Mouse (Mus musculus) kidney, adult 11 months (tissue): Measurements from ENCODE around the gene Psmd7.
A peak's percentile ranks its signal among the peaks of the same experiment; 100 is the strongest.
"Not testable (repeated sequence)": the region's sequence is repeated elsewhere in the genome, so short reads cannot be mapped to it uniquely, and the experiment has no call there.

Experiments used
- DNase-seq: peaks from one replicate; pipeline ENCODE4 v3.0.0; 2022

Psmd7 gene

DNA sequence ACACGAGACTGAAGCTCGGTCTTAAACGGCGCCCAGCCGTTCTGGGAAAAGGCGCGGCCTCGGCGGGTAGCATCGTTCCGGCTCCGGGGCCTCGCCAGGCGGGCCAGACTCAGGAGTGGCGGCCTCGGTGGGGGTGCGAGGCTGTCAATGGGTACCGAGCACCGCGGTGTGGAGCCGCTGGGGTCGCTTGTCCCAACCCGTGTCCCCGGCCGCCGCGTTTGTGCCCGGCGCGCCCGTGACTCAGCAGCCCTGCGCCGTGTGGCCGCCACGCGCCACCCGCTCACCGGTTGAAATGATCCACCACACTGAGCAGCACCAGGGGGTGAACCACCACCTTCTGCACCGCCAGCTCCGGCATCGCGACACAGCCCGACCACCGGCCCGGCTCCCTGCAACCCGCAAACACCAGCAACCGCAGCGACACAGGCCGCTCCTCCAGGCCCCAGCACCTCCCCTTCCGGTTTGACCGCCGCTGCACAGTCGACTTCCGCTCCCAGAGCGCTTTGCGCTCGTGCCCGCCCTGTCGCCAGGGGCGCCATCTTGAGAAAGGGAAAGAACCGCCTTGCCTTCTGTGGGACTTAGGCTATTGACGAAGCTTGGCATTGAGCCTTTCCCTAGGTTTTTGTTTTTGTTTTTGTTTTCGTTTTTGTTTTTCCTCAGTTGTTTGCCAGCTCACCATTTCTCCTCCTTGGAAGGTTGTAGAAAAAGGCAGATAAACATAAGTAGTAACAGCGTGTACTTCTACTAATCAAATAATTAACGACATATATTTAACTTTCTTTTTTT is at the start of gene Psmd7:
Gene Psmd7, minus strand, starts transcription at position 470 of the 786 bp plus-strand sequence.
- peak; percentile 91 for DNase-seq

DNA sequence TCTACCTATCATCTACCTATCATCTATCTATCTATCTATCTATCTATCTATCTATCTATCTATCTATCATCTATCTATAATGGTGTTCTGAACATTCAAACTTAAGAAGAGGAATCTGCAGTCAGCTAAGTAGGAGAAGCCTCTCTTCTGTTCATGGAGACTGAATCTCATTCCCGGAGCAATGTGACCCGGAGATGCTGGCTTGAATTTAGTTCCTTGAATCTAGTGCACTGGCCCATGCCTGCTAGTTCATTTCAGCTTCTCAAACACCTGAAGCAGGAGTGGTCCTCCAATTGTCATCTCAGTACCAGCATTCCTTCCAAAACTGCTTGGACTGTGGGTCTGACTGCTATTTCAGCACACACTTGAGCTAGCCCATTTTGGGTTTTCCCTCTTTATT is 45.5 kb upstream of the Psmd7 start:
- DNase-seq, result no peak

DNA sequence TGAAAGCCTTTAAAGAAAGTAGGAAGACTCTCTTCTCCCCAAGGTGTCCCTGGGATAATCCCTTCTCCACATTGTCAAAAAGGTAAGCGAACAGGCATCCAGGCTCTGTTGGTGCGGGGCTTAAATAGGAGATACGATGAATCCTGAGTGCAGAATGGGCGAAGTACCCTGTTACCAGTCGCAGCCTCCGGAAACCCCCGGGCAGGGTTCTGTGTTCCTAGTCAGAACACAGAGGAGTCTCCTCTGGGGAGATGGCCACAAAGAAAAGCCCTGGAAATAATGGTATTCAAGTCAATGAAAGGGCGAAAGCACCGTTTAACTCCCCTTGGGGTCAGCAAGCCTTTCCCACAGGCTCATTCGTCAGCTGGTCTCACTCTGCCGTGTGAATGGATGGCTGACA is 41.4 kb upstream of the Psmd7 start:
- no peak for DNase-seq

DNA sequence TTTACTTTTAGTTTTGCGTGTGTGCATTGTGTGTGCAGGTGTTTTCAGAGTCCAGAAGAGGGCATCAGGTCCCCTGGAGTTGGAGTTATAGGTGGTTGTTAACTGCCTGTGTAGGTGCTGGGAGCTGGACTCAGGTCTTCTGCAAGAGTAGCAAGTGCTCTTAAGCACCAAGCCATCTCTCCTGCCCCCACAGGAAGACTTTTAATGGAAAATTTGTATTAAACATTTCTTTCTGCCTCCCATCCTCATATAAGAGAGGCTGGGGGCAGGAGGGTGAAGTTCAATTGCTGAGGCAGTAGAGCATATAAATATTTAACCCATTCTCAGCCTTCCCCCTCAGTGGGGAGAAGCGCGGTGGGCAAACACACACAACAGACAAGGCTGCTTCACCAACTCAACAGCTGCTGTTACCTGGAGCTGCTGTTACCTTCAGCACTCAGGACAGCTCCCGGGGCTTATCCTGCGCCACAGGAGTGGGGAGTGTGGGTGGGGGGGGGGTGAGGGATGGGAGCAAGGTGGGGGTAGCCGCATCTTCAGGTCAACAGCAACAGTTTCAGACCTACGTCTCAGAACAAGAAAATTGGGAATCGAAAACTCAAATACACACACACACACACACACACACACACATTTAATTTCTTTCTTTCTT is 40.4 kb upstream of the Psmd7 start:
- no peak for DNase-seq

DNA sequence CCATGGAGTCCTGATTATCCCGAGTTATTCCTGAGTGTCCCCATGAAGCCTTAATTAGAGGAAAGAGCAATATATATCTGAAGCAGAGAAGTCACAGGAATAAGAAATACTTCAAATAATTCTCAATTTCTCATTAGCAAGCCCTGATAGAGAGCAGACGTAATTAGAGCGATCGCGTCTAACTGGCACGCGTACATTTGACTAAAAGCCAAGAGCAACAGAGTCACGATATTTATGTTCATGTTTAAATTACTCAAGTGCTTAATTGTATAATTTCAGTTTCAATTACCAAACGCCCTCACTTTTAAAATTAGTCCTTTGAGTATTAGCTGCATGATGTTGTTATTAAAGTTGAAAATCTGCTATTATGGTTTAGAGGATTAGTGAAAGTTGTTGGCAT is 39.6 kb upstream of the Psmd7 start:
- DNase-seq, result no peak

DNA sequence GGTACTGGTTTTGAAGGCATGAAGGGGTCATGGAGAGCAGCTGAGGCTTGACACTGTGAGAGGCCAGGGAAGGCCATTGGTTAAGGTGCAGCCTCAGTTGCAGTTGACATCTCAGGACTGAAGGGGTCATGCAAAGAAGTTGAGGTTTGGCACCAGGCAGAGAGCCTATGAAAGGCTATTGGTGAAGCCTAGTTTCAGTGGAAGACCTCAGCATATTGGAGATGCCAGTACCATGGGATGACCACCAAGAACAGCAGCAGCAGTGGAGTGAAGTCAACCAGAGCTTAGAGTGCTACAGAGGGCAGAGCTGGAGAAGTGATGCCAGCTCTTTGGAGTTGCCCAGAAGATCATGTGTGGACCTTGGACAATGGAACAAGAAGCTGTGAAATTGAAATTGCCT is 36.0 kb upstream of the Psmd7 start:
- not testable (repeated sequence) for DNase-seq

DNA sequence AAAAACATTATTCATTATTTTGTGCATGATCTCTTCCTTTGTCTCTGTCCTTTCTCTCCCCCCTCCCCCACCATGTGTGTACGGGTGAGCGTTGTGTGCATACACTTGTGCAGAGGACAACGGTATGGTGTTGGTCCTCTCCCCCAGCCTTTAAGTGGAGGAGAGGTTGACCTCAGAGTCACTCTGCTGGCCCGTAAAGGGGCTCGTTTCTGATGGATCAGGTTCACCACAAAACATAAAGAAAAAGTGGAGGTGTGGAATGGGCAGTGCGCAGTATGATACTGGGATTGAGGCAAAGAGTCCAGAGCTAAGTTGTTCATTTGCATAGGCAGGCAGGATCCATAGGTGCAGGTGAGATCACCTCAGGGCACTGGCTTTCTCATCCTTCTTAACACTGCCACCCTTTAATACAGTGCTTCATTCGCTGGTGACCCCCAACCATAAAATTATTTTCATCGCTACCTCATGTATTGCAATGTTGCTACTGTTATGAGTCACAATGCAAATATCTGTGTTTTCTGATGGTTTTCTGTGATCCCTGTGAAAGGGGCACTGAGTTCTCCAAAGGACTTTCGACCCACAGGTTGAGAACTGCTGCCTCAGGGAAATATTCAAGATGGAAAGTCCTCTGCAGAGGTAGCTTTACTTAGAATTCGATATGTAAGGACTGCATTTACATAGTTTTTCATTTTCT is 33.8 kb upstream of the Psmd7 start:
- no peak for DNase-seq

DNA sequence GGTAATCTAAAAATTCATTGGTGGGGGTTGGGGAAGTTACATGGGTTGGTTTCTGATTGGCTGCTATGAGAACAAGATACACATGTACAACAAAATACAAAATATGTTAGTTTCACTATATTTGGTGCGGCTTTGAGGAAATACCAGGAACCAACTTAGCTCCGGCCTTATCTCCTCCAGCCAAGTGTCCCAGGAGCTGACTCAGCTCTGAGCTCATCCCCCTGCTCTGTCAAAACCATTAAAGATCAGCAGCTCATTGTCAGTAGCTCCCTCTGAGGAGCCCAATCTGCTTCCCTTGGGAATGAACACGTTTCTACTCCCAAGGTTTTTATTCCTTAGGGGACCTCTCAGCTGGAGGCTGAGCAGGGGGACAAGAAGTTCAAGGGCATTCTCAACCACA is 32.9 kb upstream of the Psmd7 start:
- no peak for DNase-seq

DNA sequence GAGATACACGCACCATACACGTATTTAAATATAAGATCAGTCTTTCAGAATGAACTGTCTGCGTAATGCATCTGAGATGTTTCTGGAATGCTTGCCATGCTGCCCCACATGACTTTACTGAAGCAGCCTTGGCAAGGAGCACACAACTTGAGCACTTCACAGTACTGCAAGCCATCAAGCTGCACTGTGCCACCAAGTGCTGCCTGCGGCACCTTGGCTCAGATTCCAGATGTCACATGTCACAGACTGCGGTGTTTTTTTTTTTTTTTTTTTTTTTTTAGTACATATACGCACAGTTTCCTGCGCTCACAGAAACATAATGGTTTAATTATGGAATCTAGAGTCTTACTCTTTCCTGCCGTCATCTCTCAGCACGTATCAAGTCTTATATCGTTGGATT is 30.2 kb upstream of the Psmd7 start:
- peak; percentile 5 for DNase-seq

DNA sequence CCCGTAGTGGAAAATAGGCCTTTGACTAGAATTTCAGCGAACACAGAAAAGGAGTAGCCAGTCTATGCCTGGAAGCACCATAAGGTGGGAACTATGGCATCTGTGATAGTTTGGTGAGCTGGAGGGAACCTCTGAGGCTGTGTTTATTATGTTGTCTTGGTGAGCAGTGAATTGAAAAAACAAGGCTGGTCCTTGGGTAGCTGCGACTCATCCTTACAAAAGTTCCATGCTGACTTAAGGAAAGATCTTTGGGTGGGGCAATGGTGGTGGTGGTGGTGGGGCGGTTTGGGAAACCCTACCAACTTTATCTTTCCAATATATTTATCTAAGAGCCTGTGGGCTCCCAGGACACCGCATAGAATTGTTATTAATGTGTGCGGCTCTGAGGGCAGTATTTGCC is 25.1 kb upstream of the Psmd7 start:
- no peak for DNase-seq

DNA sequence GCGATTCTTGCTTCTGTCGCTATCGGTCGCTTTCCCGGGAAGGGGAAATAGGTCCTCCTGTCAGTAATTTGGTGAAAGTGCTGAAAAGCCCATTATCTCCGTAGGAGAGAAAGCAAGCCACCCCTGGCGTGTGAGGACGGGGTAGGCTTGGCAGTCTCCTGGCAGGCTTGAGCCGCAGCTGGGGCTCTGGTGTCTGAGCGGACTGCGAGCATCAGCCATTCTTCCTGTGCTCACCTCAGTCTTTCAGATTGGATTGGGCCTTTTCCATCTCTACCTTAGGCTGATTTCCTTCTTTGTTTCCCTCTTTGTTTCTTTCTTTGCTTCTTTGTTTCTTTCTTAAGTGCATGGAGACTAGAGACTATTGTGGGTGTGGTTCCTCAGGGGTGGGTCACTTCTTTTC is 22.6 kb upstream of the Psmd7 start:
- DNase-seq, result no peak

DNA sequence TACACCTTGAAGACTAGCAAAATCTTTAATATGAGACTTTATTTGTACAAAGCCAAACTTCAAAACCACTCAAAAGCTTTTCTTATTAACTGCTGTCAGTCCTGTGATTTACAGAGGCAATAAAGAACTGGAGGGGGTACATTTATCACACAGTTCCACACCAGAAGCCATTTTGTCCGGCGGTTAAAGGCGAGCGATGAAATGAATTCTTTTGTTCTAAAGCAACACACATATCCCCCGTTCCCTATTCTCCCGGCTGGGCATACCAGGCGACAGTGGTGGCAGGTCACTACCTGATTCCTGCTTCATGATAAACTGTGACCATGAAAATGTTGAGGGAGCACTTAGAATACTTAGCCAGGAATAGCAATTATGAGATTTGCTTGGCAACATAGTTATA is 20.5 kb upstream of the Psmd7 start:
- no peak for DNase-seq

DNA sequence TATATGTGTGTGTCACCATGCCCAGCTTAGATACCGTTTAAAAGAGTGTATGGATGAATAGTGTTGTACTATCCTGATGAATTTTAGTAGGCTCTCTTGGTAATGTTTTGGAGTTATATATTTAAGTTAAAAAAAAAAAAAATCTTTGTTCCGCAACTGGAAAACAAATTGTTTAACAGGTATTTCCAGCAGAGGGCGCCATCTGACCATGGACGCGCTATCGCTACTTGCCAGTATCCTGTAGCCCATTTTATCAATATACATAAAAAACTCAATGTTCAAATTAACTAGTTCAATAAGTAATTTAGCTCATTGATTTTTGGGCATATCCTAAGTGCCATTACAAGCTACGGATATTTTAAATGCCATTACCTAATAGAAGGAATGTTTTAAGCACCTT is 14.8 kb upstream of the Psmd7 start:
- no peak for DNase-seq

DNA sequence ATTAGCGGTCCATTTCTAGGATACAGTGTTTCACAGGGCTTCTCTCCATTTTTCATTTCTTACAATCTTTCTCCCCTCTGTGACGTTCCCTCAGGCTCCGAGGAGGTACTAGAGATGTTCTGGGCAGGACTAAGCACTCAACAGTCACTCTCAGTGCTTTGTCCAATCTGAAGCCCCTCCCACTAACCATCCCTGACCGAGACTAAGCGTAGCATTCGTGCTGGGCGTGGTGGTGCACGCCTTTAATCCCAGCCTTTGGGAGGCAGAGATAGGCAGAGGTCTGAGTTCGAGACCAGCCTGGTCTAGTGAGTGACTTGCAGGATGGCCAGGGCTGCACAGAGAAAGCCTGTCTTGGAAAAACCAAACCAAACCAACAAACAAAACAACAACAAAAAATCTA is 11.4 kb upstream of the Psmd7 start:
- DNase-seq, result no peak

DNA sequence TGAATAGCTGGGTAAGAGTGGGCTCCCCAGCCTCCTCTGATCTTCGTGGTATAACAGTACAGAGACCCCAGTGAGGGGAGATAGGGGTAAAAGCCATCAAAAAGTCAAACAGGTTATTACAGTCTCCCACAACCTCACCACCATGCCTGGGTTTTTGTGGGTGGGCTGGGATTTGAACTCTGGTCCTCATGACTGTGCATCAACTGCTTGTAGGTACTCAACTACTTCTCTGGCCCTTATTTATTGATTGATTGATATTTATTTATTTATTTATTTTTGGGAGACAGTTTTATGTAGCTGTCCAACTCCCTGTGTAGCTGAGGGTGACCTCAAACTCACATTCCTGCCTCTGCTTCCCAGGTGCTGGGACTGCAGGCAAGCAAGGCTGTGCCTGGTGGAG is 9.5 kb upstream of the Psmd7 start:
- DNase-seq, result no peak

DNA sequence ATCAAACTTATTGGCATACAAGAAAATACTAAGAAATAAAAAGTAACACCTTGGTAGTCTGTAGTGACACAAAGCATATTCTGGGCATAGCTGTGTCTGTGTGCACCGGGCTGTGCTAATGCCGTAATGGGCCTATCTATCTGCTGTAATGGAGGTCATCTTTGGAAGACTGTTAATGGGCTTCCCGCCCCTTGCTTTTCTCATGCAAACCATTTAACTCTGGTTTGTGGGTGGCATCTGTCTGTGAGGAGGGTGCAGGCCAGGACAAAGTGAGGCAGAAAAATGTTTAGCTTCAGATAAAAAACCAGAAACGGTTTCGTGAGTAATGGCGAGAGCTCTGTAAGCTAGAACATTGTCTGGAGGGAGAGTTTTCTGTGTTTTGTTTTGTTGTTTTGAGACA is 6.6 kb upstream of the Psmd7 start:
- no peak for DNase-seq

DNA sequence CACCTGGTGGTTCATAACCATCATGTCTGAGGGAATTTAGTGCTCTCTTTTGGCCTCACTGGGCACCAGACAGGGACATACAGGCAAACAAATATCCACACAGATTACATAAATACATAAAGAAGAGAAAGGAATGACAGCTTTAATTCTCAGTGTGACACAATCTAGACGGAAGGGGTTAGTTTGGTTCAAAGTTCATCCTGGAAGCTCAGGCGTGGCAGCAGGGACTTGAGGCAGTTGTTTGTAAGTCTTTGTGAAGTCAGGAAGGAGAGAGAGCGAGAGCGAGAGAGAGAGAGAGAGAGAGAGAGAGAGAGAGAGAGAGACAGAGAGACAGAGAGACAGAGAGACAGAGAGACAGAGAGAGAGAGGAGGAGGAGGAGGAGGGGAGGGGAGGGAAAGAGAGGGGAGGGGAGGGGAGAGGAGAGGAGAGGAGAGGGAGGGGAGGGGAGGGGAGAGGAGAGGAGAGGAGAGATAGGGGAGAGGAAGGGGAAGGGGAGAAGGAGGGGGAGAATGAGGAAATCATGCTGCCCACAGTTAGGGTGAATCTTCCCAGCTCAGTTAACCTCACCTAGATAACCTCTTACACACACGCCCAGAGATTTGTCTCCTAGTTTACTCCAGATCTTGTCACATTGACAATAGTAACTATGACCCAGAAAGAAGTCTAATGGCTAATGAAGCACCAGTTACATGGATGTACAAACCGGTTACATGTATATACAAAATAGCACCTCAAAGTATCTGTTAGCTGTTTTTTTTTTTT is 5.9 kb upstream of the Psmd7 start:
- DNase-seq, result no peak

DNA sequence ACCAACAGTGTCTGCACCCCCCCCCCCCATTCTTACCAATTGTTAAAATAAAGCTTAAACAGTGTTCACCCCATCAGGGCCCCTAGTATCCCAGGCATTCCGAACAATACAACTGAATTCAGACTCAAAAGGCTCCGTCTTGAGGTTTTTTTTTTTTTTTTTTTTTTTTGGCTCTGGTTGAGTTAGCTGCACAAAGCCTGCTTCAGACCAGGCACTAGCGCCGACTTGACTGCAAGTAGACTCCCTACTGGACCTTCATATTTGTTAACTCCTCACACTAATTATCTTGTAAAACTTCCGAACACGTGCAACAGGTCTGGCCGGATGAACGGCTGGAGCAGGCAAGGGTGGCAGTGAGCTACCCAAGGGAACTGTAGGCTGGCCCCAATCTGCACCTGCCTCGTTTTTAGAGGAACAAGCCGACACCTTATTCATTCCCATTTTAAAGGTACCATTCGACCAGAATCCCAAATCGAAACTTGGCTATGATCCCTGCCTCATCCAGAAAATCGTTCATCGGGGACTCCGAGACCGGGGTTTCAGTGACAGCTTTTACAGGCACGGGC is 752 bp downstream of the Psmd7 start:
- DNase-seq, result peak; percentile 33

DNA sequence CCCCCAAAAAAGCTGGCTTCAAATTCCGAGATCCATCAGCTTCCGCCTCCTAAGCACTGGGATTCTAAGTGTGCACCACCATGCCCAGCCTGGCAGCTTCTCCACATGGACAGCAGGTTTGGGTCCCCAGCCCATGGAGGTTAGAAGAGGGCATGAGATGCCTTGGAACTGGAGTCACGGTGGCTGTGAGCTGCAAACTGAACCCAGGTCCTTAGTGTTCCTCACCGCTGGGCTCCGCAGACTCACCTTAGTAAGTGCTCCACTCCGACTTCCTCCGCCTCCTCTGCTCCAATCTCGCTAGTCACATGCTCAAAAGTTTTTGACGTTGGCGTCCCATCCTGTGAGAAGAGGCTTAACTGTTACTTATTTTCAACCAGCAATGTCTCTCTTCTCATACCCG is 6.1 kb downstream of the Psmd7 start:
- DNase-seq, result no peak

DNA sequence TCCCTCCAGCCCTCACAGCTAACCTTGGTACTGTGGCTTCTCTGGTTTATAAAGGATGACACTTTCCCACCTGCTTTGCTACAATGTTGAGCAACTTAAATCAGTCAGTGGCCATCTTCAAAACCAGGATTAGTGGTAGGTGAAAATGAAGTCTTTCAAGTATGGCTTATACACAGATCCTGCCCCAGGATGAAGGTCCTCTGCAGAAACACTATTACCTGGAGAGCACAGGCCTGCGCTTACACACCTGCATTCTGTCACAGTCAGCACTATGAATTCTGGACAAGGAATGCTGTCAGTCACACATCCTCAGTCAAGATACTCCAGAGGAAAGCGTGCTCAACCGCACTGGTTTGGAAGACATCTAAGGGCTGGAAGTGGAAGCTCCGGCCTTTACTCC is 6.7 kb downstream of the Psmd7 start:
- DNase-seq, result no peak

DNA sequence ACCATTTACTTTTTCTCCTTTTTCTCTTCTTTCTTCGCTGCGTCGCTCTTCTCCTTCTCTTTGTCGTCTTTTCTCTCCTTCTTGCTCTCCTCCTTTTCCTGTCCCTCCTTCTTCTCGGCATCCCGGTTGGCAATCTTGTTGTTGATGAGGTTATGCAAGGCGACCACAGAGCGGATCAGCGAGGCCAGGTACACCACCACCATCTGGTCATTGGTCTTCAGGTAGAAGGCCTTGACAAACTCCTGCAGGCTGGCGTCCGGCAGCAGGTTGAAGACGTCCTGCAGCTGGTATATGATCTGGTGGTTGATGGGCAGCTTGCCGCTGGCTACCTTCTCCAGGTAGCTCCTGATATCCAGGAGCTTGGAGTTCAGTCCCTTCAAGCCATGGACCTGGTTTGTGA is 7.4 kb downstream of the Psmd7 start:
- no peak for DNase-seq

DNA sequence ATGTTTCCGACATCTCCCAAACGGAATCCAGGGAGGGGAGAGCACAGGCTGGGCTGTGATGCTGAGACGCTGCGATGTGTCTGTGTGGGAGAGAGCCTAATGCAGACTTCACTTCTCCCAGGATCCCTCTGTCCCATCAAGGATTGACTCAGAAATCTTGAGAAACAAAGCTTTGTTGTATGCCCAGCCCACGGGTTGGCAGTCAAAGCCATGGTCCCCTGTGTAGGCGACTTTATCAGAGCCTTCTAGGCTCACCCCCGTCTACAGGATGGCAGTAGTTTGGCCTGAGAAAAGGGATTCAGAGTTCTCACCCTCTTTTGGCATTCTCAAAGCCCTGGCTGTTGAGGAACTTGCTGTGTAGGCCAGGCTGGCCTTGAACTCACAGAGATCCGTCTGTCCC is 9.7 kb downstream of the Psmd7 start:
- no peak for DNase-seq

DNA sequence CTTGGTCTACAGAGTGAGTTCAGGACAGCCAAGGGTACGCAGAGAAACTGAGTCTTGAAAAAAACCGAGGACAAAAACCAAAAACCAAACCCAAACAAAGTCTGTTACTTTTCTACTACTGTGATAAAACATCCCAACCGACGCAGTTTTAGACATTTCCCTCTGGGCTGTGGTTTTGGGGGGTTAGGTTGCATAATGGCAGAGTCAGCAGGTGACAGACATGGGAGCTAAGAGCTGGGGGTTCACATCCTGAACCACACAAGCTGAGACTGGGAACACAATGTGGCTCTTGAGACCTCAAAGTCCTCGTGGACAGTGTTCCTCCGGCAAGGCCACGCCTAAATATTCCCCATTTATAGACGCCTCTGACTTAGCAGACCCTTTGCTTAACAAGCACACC is 10.1 kb downstream of the Psmd7 start:
- no peak for DNase-seq
